Mouse (Mus musculus): Measurements from ENCODE around the gene Arhgap29. TPM values are rescaled to one million over a fixed set of nuclear protein-coding genes. Genes with fewer than 3 reads are reported as not detected.

Gene Arhgap29
- total and polyA plus RNA-seq, 2 experiments from 2014 or later: 12.6 to 34.6 TPM

DNA sequence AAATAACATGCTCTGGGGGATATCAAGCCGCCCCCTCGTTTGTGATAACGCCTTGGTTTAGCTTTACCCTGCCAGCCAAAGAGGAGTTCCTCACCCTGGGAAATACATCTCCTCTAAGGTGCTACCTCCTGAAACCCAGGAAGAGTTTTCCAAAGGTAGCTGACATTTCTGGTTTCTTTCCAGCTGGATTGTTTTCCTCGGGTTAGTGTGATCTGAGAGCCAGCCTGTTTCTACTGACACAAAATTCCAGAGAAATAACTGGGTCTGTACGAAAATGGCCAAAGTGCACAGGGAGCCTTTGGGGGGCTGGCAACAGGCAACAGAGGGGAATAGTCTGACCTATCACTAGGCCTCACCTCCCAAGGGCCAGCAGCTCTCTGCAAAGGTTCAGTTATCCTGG lies 81.9 kb downstream of the Arhgap29 start:
- Histone ChIP-seq H3K27me3 (ENCODE audit: insufficient read depth, low read length) (0 out of 2 replicates have a peak, but pooled peaks cover 3% of the 10 kb centered on the region), H3K4me1 (ENCODE audit: insufficient read depth, low read length) (no peaks in the 10 kb centered on the region), H3K9ac (replicated peaks; ENCODE audit: low read length, poor library complexity, severe bottlenecking) (no peak overlapping the region), H3K4me3 (ENCODE audit: low read depth, low read length) (no peak overlapping the region), H3K27ac (ENCODE audit: low read depth, low read length) (no peak overlapping the region), H3K4me2 (ENCODE audit: low read depth, low read length, poor library complexity, severe bottlenecking) (no peak overlapping the region), H3K36me3 (ENCODE audit: insufficient read depth, low read length) (no peaks in the 10 kb centered on the region), H3K9me3 (ENCODE audit: low read length) (0 out of 2 replicates have a peak, but pooled peaks cover 4% of the 10 kb centered on the region)
- no peak for TF ChIP-seq CTCF (IDR thresholded peaks at IDR 0.05)
- DNase-seq (ENCODE audit: low spot score): no peak
- ATAC-seq (ENCODE audit: low FRiP score): no peak
- 84% methylated on average over 5 of the region's 5 CpGs for WGBS

DNA sequence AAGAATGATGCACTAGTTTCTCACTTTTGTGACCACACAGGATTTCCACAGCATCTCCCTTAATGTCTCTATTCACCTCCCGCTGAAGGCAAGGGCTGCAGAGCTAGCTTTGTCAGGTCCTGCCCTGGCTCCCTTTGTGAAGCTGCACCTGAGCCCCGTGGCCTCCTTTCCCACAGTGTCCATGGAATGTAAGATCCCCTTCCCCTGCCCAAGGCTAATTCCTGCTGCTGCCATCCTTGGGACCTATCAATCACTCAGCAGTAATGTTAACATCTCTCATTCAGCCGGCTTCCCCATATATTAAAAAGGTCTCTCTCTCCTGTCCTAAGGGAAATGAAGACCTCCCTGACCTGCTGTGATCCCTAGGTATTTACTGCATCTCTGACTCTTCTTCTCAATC lies 82.8 kb downstream of the Arhgap29 start:
- DNase-seq (ENCODE audit: low spot score): no peak
- Histone ChIP-seq H3K9me3 (ENCODE audit: low read length) (0 out of 2 replicates have a peak, but pooled peaks cover 4% of the 10 kb centered on the region), H3K4me1 (ENCODE audit: insufficient read depth, low read length) (no peaks in the 10 kb centered on the region), H3K9ac (replicated peaks; ENCODE audit: low read length, poor library complexity, severe bottlenecking) (no peak overlapping the region), H3K27ac (ENCODE audit: low read depth, low read length) (no peak overlapping the region), H3K4me3 (ENCODE audit: low read depth, low read length) (no peak overlapping the region), H3K27me3 (ENCODE audit: insufficient read depth, low read length) (peaks cover 3% of the 10 kb centered on the region; the same call in 1 of the 2 replicates), H3K4me2 (ENCODE audit: low read depth, low read length, poor library complexity, severe bottlenecking) (no peak overlapping the region), H3K36me3 (ENCODE audit: insufficient read depth, low read length) (no peaks in the 10 kb centered on the region)
- TF ChIP-seq CTCF (IDR thresholded peaks at IDR 0.05): no peak
- no peak for ATAC-seq (ENCODE audit: low FRiP score)
- 49% methylated on average over 3 of the region's 3 CpGs for WGBS

DNA sequence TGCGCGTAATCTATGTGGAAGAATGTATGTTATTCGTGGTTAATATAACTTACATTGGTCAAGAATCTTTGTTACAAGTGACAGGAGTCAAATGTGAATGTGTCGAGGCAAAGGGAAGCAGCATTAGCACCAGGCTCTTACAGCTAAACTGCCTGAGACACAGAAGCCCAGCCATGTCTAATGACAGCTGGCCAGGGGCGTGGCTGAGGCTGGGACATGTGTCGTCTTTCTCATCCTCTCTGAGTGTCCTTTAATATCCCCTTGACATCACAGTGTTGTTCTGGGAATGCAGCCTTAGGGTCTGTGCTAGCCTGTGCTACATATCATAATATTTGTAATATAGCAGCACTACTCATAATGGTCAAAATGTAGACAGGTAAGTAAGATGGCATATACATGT lies 88.2 kb downstream of the Arhgap29 start:
- Histone ChIP-seq H3K27me3 (ENCODE audit: insufficient read depth, low read length) (peaks cover 23% of the 10 kb centered on the region), H3K27ac (ENCODE audit: low read depth, low read length) (no peak overlapping the region), H3K4me2 (ENCODE audit: low read depth, low read length, poor library complexity, severe bottlenecking) (no peak overlapping the region), H3K36me3 (ENCODE audit: insufficient read depth, low read length) (no peaks in the 10 kb centered on the region), H3K9ac (replicated peaks; ENCODE audit: low read length, poor library complexity, severe bottlenecking) (no peak overlapping the region), H3K4me3 (ENCODE audit: low read depth, low read length) (no peak overlapping the region), H3K9me3 (ENCODE audit: low read length) (0 out of 2 replicates have a peak, but pooled peaks cover 4% of the 10 kb centered on the region), H3K4me1 (ENCODE audit: insufficient read depth, low read length) (no peaks in the 10 kb centered on the region)
- no peak for TF ChIP-seq CTCF (IDR thresholded peaks at IDR 0.05)
- WGBS: 71% methylated on average over 6 of the region's 6 CpGs
- DNase-seq (ENCODE audit: low spot score): no peak
- ATAC-seq (ENCODE audit: low FRiP score): no peak

DNA sequence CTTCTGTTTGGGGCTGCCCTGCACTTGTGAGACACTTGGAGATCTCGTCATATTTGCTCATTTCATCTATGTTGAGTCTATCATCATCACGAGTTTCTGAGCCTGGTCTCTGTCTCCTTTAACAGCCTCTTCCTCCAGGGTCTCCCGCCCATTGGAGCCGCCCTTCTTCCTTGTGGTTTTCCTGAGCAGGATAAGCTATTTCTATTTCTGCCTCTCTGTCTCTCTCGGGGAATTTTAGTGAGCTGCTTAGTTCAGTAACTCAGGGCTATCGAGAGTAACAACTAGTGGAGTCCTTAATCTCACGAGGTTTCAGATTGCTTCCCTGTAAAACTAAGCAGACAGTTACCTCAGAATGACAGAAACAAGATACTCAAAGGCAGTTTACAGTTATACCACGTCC lies 90.8 kb downstream of the Arhgap29 start:
- ATAC-seq (ENCODE audit: low FRiP score) (no peak), DNase-seq (ENCODE audit: low spot score) (no peak)
- 19% methylated on average over 8 of the region's 8 CpGs for WGBS
- no peaks in the 10 kb centered on the region for H3K9me3 ChIP-seq (ENCODE audit: low read length)
- H3K4me2 ChIP-seq (ENCODE audit: low read depth, low read length, poor library complexity, severe bottlenecking): no peak overlapping the region
- H3K27ac ChIP-seq (ENCODE audit: low read depth, low read length): no peak overlapping the region
- no peak overlapping the region for H3K9ac ChIP-seq (replicated peaks; ENCODE audit: low read length, poor library complexity, severe bottlenecking)
- peaks cover 4% of the 10 kb centered on the region for H3K4me1 ChIP-seq (ENCODE audit: insufficient read depth, low read length)
- peaks cover 31% of the 10 kb centered on the region for H3K27me3 ChIP-seq (ENCODE audit: insufficient read depth, low read length)
- no peaks in the 10 kb centered on the region for H3K36me3 ChIP-seq (ENCODE audit: insufficient read depth, low read length)
- H3K4me3 ChIP-seq (ENCODE audit: low read depth, low read length): no peak overlapping the region
- TF ChIP-seq CTCF (IDR thresholded peaks at IDR 0.05): no peak

DNA sequence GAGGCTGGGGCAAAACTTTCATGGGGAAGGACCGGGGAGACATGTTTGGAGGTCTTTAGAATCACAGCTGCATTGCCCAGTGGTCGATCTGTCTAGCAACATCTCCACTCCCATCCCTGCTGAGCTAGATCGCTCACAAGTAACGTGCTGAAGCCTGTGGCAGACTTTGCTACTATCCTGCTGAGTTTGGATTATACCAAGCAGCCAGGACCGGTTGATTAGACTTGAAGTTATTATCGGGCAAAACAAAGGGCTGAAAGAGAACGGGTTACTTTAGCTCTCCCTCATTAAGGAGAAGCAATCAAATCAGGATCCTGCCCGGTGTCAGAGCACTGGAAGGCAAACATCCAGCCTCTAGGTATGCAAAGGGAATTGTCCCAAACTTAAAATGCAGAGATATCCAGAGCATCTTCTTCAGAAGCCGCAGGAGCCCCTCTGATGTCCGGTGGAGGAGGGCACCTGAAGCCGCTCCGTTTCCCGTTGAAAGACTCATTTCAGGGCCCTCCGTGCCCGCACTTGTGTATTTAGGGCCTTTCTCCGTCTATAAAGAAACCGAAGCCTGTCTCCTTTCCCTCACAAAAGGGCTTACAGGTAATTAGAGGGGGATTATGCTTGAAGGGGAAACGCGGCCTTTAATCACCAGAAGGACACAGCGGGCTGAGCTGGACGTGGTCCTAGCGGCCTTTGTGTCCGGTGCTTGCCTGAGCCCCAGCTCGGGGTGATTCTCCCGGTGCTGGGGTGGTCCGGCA lies 91.6 kb downstream of the Arhgap29 start, which contains the start of gene Abca4:
Gene Abca4 (plus strand): TSS at position 645 of the 749 bp plus-strand sequence.
- Histone ChIP-seq H3K36me3 (ENCODE audit: insufficient read depth, low read length) (no peaks in the 10 kb centered on the region), H3K4me1 (ENCODE audit: insufficient read depth, low read length) (peaks cover 9% of the 10 kb centered on the region), H3K4me2 (ENCODE audit: low read depth, low read length, poor library complexity, severe bottlenecking) (peak within 1 kb of the TSS; percentile 32), H3K9me3 (ENCODE audit: low read length) (no peaks in the 10 kb centered on the region), H3K9ac (replicated peaks; ENCODE audit: low read length, poor library complexity, severe bottlenecking) (peak within 1 kb of the TSS; percentile 29; the same call in 1 of the 2 replicates), H3K27ac (ENCODE audit: low read depth, low read length) (no peak within 1 kb of the TSS), H3K4me3 (ENCODE audit: low read depth, low read length) (peak within 1 kb of the TSS; percentile 4; the same call in 1 of the 2 replicates), H3K27me3 (ENCODE audit: insufficient read depth, low read length) (peaks cover 28% of the 10 kb centered on the region)
- no peak for TF ChIP-seq CTCF (IDR thresholded peaks at IDR 0.05)
- DNase-seq (ENCODE audit: low spot score): peak; percentile 42
- ATAC-seq (ENCODE audit: low FRiP score): no peak
- 7% methylated on average over 26 of the region's 26 CpGs for WGBS

DNA sequence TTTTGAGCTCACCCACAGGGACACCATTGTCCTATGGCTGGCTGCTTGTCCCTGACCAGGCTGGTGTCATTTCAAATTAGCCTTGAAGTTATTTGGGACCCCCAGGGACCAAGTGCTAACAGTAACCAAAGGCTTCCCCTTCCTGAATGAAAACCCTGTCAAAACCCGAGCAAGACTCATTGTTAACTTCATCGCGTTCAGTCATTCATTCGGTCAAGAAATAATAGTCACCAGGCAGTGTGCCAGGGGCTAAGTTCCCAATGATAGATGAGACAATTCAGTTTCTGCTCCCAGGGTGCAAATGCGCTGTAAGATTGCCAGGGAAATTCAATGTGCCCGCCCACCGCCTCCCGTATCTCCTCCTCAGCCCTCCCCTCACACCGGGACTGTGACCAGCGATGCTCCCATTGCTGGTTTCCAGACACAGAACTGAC lies 93.9 kb downstream of the Arhgap29 start:
- Histone ChIP-seq H3K4me3 (ENCODE audit: low read depth, low read length) (no peak overlapping the region), H3K9me3 (ENCODE audit: low read length) (no peaks in the 10 kb centered on the region), H3K4me1 (ENCODE audit: insufficient read depth, low read length) (peaks cover 9% of the 10 kb centered on the region), H3K4me2 (ENCODE audit: low read depth, low read length, poor library complexity, severe bottlenecking) (no peak overlapping the region), H3K27ac (ENCODE audit: low read depth, low read length) (no peak overlapping the region), H3K36me3 (ENCODE audit: insufficient read depth, low read length) (no peaks in the 10 kb centered on the region), H3K9ac (replicated peaks; ENCODE audit: low read length, poor library complexity, severe bottlenecking) (no peak overlapping the region), H3K27me3 (ENCODE audit: insufficient read depth, low read length) (peaks cover 31% of the 10 kb centered on the region)
- no peak for ATAC-seq (ENCODE audit: low FRiP score)
- TF ChIP-seq CTCF (IDR thresholded peaks at IDR 0.05): no peak
- 13% methylated on average over 10 of the region's 10 CpGs for WGBS
- peak; percentile 86 for DNase-seq (ENCODE audit: low spot score)
